Mouse (Mus musculus) embryo, embryonic 9.5 days (tissue): ENCODE results near the gene Gm20909.
"Not testable (repeated sequence)": the region's sequence is repeated elsewhere in the genome, so short reads cannot be mapped to it uniquely, and the experiment has no call there.

Source experiments
- DNase-seq: peaks from one replicate; pipeline ENCODE4 v3.0.0-alpha.2; 2017; ENCODE audit errors: extremely low spot score

The Gm20909 gene

DNA sequence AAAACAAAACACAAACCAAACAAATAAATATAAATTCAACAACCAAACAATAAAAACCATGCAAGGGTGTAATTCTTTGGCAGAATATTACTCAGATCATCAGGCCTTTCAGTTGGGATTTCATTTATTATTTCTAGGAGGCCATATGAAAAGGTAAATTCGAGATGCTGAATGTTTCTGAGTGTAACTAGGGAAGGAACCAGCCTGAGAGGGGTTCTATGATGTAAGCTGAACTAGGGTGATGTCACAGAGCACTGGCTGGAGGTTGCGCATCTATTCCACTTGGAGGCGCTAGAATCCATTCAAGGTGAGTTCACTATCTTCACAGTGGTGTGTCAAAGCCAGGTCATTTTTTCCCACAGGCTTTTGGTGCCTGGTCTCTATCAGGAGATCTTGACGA lies at the start of gene Gm20909:
Gm20909 (plus strand) TSS at position 301 of the 400 bp plus-strand sequence.
- not testable (repeated sequence) for DNase-seq
